Mouse (Mus musculus) midbrain, postnatal 0 days (tissue): ENCODE measurements at regions not wholly inside any gene's neighbourhood (a gene's known extent, or its start where the extent isn't known, plus 50 kb on each side); places are given as distances from the start of the nearest gene placed in this dataset.
A peak's percentile ranks its signal among the peaks of the same experiment; 100 is the strongest.
"Not testable (repeated sequence)": the region's sequence is repeated elsewhere in the genome, so short reads cannot be mapped to it uniquely, and the experiment has no call there.

Experiments
- ATAC-seq: fragments of 200-750 bp; cut with Nextera tagmentation; 2 replicates; pipeline ENCODE4 v1.8.0; 2017; ENCODE audit warnings: moderate number of reproducible peaks, mild to moderate bottlenecking, moderate TSS enrichment, moderate library complexity; ENCODE audit not compliant: low FRiP score
- DNase-seq: peaks from one replicate; pipeline ENCODE4 v3.0.0-alpha.2; 2015; ENCODE audit warnings: low spot score
- H3K27ac ChIP-seq: fragments of 300-500 bp; sonication (generic); 2 replicates; pipeline ENCODE4 v1.5.1; 2014; ENCODE audit warnings: low read depth, mild to moderate bottlenecking, low read length, mixed read lengths
- H3K27me3 ChIP-seq: fragments of 300-500 bp; sonication (generic); 2 replicates; pipeline ENCODE4 v1.6.1; 2014; ENCODE audit warnings: low read length, control low read depth, mixed read lengths; ENCODE audit not compliant: insufficient read depth
- H3K36me3 ChIP-seq: fragments of 300-500 bp; sonication (generic); 2 replicates; pipeline ENCODE4 v1.6.1; 2014; ENCODE audit warnings: low read length, control low read depth, mixed read lengths; ENCODE audit not compliant: insufficient read depth
- H3K4me1 ChIP-seq: fragments of 300-500 bp; sonication (generic); 2 replicates; pipeline ENCODE4 v1.6.1; 2014; ENCODE audit warnings: mild to moderate bottlenecking, control low read depth, antibody characterized with exemption, low read length, mixed read lengths; ENCODE audit not compliant: insufficient read depth
- H3K4me2 ChIP-seq: fragments of 300-500 bp; sonication (generic); 2 replicates; pipeline ENCODE4 v1.6.1; 2014; ENCODE audit warnings: low read depth, mild to moderate bottlenecking, low read length, mixed read lengths; ENCODE audit not compliant: poor library complexity, severe bottlenecking
- H3K4me3 ChIP-seq: fragments of 300-500 bp; sonication (generic); 2 replicates; pipeline ENCODE4 v1.5.1; 2014; ENCODE audit warnings: low read depth, mild to moderate bottlenecking, low read length, moderate library complexity
- H3K9ac ChIP-seq: fragments of 300-500 bp; sonication (generic); replicated peaks from 2 replicates; pipeline ENCODE4 v1.6.1; 2014; ENCODE audit warnings: mild to moderate bottlenecking, low read length, moderate library complexity, mixed read lengths; ENCODE audit not compliant: poor library complexity, severe bottlenecking
- H3K9me3 ChIP-seq: fragments of 300-500 bp; sonication (generic); 2 replicates; pipeline ENCODE4 v1.6.1; 2016; ENCODE audit warnings: low read length, control low read depth
- CTCF ChIP-seq: IDR thresholded peaks from 2 replicates; pipeline ENCODE4 v1.5.1; 2016; ENCODE audit warnings: antibody characterized with exemption, mild to moderate bottlenecking
- WGBS: fragments of 180-500 bp; shearing (Covaris S2); extraction: QIAGEN DNeasy Blood & Tissue Kit; methylation state at CpG from one replicate; pipeline ENCODE4 v1.1.7; 2014; 5-methylcytosine and 5-hydroxymethylcytosine counted together

- H3K9me3 ChIP-seq, H3K36me3 ChIP-seq, H3K9ac ChIP-seq, DNase-seq, H3K4me2 ChIP-seq, ATAC-seq, H3K27ac ChIP-seq, H3K27me3 ChIP-seq, H3K4me3 ChIP-seq, H3K4me1 ChIP-seq: not testable (repeated sequence)
- WGBS: 89% methylated on average over 7 of the region's 7 CpGs
Measured at GRCm38 (mm10) chr5:109842186-109842978, 80.8 kb upstream of the Gm15446 start.

- H3K27ac ChIP-seq, DNase-seq, H3K4me1 ChIP-seq, ATAC-seq, H3K36me3 ChIP-seq, H3K9ac ChIP-seq, H3K9me3 ChIP-seq, H3K4me2 ChIP-seq, H3K27me3 ChIP-seq: not testable (repeated sequence)
- peak overlapping the region; percentile 24; the same call in 1 of the 2 replicates for H3K4me3 ChIP-seq
- 92% methylated on average over 2 of the region's 2 CpGs for WGBS
Measured at GRCm38 (mm10) chr5:109844236-109844635, 79.0 kb upstream of the Gm15446 start.

GRCm38 (mm10) chr5:109844753-109845186 is 78.4 kb upstream of the Gm15446 start:
- ATAC-seq: no peak
- 23% methylated on average over 15 of the region's 15 CpGs for WGBS

GRCm38 (mm10) chr5:109851225-109851624 is 72.0 kb upstream of the Gm15446 start:
- H3K9ac ChIP-seq, H3K4me3 ChIP-seq, DNase-seq, H3K4me2 ChIP-seq, H3K36me3 ChIP-seq, H3K9me3 ChIP-seq, ATAC-seq, H3K27ac ChIP-seq, H3K4me1 ChIP-seq, H3K27me3 ChIP-seq: not testable (repeated sequence)

More at GRCm38 (mm10) chr5:109844753-109845186, 78.4 kb upstream of the Gm15446 start:
- no peaks in the 10 kb centered on the region for H3K9me3 ChIP-seq
- H3K27ac ChIP-seq: no peak overlapping the region
- TF ChIP-seq CTCF: no peak
- H3K27me3 ChIP-seq: no peaks in the 10 kb centered on the region
- H3K4me3 ChIP-seq: peak overlapping the region; percentile 24; the same call in 1 of the 2 replicates
- peak overlapping the region; percentile 35 for H3K4me2 ChIP-seq
- peak; percentile 28 for DNase-seq
- no peaks in the 10 kb centered on the region for H3K36me3 ChIP-seq
- H3K9ac ChIP-seq: no peak overlapping the region
- H3K4me1 ChIP-seq: no peaks in the 10 kb centered on the region

- Histone ChIP-seq H3K36me3 (no peaks in the 10 kb centered on the region), H3K9ac (no peak overlapping the region), H3K4me1 (no peaks in the 10 kb centered on the region), H3K27me3 (no peaks in the 10 kb centered on the region), H3K9me3 (no peaks in the 10 kb centered on the region), H3K27ac (no peak overlapping the region), H3K4me2 (no peak overlapping the region), H3K4me3 (no peak overlapping the region)
- TF ChIP-seq CTCF: no peak
- WGBS: 79% methylated on average over 4 of the region's 4 CpGs
- DNase-seq (no peak), ATAC-seq (no peak)
Measured at GRCm38 (mm10) chr5:109860402-109860801, 62.8 kb upstream of the Gm15446 start.

- H3K4me2 ChIP-seq, H3K9ac ChIP-seq, H3K4me3 ChIP-seq, H3K27ac ChIP-seq, H3K9me3 ChIP-seq, ATAC-seq, H3K27me3 ChIP-seq, H3K4me1 ChIP-seq, H3K36me3 ChIP-seq, DNase-seq: not testable (repeated sequence)
Measured at GRCm38 (mm10) chr5:109864517-109864916, 58.7 kb upstream of the Gm15446 start.
